Mouse (Mus musculus): ENCODE measurements around the gene Cabp7.

DNA sequence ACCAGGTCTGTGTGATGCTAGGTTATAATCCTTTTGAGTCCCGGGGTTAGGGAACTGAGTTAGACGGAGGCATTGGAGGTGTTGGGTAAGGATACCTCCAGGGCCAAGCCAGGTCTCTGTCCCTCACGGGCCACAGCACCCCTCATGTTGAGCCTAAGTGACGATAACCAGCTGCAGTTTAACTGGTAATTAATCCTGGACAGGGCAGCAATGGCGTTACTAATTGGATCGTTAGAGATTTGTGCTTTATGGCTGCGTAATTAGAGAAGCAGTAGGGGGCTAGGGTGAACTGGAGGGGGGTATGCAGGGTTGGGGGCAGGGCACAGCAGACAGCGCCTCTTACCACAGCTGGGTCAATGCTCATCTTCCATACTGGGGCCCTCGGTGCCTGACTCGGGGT, 6.3 kb upstream of the Cabp7 start:
- TF ChIP-seq GABPA (IDR thresholded peaks at IDR 0.05; ENCODE audit: insufficient replicate concordance, low read depth, low read length): no peak
- no peak for TF ChIP-seq ZMIZ1 (IDR thresholded peaks at IDR 0.05; ENCODE audit: low read depth, low read length)
- TF ChIP-seq JUND (conservative IDR thresholded peaks at IDR 0.05; ENCODE audit: low read depth, low read length): no peak
- TF ChIP-seq HCFC1 (IDR thresholded peaks at IDR 0.05; ENCODE audit: low read depth, low read length): no peak
- TF ChIP-seq MXI1 (IDR thresholded peaks at IDR 0.05; ENCODE audit: low read depth, low read length): no peak
- no peak for TF ChIP-seq TBP (conservative IDR thresholded peaks at IDR 0.05; ENCODE audit: low read depth, low read length)
- TF ChIP-seq CTCF (conservative IDR thresholded peaks at IDR 0.05 in 1 of 2, IDR thresholded peaks at IDR 0.05 in 1 of 2; ENCODE audit: low read depth in 2 of 2, low read length in 2 of 2): no peak
- no peak for TF ChIP-seq UBTF (IDR thresholded peaks at IDR 0.05; ENCODE audit: low read depth, low read length)
- TF ChIP-seq USF1 (IDR thresholded peaks at IDR 0.05; ENCODE audit: low read depth, low read length): no peak
